Mouse (Mus musculus): Measurements from ENCODE around the gene Cabcoco1. TPM values are rescaled to one million over a fixed set of nuclear protein-coding genes. Genes with fewer than 3 reads are reported as not detected.

Cabcoco1 gene
- polyA plus RNA-seq (2015; fragmentation: Nextera tagmentation; extraction: Ambion mirVana) = 0.40 and 0.51 TPM in 2 replicates

DNA sequence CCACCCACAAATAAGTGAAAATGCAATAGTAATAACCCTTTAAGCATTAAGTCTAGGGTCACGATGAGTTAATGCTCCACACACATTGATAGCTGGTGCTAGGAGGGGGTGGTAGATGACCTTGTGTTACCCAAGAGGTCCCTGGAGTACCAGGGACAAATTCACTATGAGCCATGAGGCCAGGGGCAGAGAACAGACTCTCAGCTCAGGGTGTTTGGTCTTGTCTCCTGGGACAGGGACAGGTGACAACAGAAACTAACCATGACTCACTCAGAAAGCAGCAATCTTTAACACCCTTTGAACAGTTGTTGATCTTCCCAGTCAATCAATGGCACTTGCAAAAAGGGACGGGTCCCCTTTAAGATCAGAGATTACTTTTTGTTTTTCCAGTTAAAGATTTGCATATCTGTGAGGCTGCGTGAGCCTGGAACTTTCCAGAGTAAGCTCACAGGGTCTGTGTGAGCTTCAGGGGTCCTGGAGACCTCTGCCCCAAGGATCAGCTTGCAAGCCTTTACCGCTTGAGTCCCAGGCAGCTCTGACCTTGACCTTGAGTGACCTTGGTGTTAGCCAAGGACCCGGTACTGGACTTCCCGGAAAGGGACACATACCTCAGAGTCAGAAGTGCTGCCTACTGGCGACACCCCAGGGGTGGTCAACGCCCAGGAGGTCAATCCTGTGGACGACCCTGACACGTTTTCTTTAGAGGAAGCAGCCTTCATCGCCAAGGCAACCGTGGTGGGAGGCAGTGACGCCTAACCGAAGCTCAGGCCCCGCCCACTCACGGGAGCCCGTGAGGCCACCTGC lies at the start of gene Cabcoco1:
Gene Cabcoco1 (minus strand): TSS at position 758 of the 804 bp plus-strand sequence.
- Histone ChIP-seq H3K9ac (replicated peaks) (no peak within 1 kb of the TSS), H3K36me3 (no peaks in the 10 kb centered on the region), H3K4me2 (replicated peaks) (peak within 1 kb of the TSS; percentile 33), H3K27me3 (no peaks in the 10 kb centered on the region), H3K9me3 (0 out of 2 replicates have a peak, but pooled peaks cover 2% of the 10 kb centered on the region), H3K4me3 (replicated peaks) (peak within 1 kb of the TSS; percentile 12), H3K27ac (0 out of 2 replicates have a peak within 1 kb of the TSS, but pooled peaks have one; percentile 22), H3K4me1 (replicated peaks) (peaks cover 20% of the 10 kb centered on the region)
- WGBS = 9% methylated on average over 17 of the region's 17 CpGs
- ATAC-seq = peak; percentile 47

DNA sequence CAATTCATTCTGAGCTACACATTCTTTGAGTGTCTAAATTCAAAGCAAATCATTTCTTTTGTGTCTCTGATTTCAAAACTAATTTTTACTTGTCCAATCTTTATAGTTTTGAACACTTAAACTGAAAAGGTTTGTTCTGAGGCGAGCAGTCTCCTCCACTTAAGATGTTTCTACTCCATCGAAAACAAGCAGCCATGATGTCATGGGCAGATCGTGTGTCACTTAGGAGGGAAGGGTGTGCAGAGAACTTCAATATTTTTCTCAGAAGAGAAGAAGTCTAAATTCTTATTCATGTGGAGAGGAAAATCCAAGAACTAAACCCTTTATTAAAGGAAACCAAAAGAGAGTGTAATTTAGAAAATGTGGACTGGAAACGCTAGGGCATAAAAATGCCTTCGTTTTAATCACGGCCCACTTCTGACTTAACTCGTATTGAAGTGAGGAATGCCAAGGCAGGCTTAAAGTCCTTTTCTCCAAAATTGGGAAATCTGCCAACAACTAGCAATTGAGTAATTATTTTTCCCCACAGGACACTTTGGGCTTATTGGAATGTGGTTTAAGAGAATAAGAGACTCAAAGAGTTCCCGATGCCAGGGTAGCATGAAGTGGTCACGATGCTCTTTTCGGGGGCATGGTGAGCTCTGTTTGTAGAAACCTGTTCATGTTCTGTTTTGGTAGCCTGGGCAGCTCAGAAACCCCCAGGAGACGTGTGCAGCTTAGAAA lies 48.0 kb upstream of the Cabcoco1 start:
- Histone ChIP-seq H3K4me2 (replicated peaks) (no peak overlapping the region), H3K4me1 (replicated peaks) (0 out of 2 replicates have a peak, but pooled peaks cover 2% of the 10 kb centered on the region), H3K27me3 (no peaks in the 10 kb centered on the region), H3K9me3 (no peaks in the 10 kb centered on the region), H3K27ac (no peak overlapping the region), H3K4me3 (replicated peaks) (no peak overlapping the region), H3K9ac (replicated peaks) (no peak overlapping the region), H3K36me3 (no peaks in the 10 kb centered on the region)
- no peak for ATAC-seq
- 75% methylated on average over 11 of the region's 11 CpGs for WGBS

DNA sequence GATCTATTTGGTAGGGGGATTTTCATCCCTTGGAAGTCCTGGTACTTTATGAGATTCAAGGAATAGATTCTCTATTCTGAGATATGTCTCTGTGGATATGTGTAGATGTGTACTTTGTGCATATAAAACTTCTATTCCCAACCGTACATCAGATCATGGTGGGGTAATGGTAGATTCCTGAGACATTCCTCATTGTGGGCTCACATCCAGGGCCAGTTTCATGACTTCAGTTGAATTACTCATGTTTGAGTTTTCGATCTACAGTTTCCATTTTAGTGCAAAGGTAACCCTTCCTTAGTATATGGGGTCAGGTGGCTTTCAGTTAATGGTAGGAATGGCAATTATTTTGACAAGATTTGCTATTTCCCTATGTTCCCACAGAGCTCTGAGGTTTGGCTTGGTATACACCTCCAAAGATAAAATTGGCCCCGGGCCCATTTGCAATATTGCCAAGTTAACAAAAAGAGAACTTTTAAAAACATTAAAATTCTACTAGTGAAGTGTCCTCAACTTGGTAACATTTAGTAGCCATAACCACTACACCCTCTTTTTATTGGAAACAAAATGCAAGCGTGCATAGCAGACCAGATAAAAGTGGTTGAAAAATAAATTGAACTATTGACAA lies 45.8 kb upstream of the Cabcoco1 start:
- no peak for ATAC-seq
- Histone ChIP-seq H3K27ac (no peak overlapping the region), H3K27me3 (no peaks in the 10 kb centered on the region), H3K9me3 (no peaks in the 10 kb centered on the region), H3K9ac (replicated peaks) (no peak overlapping the region), H3K36me3 (no peaks in the 10 kb centered on the region), H3K4me1 (replicated peaks) (0 out of 2 replicates have a peak, but pooled peaks cover 2% of the 10 kb centered on the region), H3K4me2 (replicated peaks) (no peak overlapping the region), H3K4me3 (replicated peaks) (no peak overlapping the region)
- WGBS = 90% methylated on average over 4 of the region's 4 CpGs

DNA sequence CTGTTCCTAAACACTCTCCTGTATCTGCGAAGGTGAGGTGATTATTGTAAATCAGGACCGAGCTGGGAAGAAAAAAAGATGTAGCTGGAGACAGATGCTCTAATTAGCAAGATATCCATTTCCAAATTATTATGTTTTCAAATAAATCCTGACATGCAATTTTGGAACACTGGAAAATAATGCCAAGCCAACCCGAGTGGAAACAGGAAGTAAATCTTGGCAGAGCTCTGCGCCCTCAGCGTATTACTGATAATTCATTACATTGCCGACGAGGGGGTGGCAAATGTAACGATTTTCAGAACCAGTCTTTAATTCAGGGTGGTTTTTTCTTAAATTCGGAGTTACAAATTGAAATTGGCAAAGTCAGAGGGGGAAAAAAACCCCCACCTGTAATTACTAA lies 35.6 kb upstream of the Cabcoco1 start:
- 90% methylated on average over 9 of the region's 9 CpGs for WGBS
- Histone ChIP-seq H3K4me2 (replicated peaks) (no peak overlapping the region), H3K27ac (no peak overlapping the region), H3K4me1 (replicated peaks) (no peaks in the 10 kb centered on the region), H3K9ac (replicated peaks) (no peak overlapping the region), H3K9me3 (0 out of 2 replicates have a peak, but pooled peaks cover 3% of the 10 kb centered on the region), H3K36me3 (no peaks in the 10 kb centered on the region), H3K27me3 (no peaks in the 10 kb centered on the region), H3K4me3 (replicated peaks) (no peak overlapping the region)
- no peak for ATAC-seq

DNA sequence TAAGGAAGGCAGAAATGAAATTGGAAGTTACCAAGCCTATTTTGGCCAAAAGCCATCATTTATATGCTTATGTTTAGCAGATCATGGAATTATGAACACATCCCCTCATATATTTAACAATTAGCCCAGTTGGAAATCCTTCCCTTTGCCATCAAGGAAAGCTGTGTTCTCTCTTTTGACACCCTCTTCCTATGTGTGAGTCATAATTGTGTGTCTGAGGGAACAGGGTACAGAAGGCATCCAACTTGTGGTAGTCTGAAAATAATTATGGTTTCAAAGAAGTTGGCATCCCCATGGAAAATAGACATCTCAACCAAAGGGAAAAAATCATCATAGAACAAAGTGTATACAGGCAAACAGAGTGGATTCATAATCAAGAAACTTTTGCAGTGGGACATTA lies 26.5 kb upstream of the Cabcoco1 start:
- Histone ChIP-seq H3K36me3 (no peaks in the 10 kb centered on the region), H3K9ac (replicated peaks) (no peak overlapping the region)

DNA sequence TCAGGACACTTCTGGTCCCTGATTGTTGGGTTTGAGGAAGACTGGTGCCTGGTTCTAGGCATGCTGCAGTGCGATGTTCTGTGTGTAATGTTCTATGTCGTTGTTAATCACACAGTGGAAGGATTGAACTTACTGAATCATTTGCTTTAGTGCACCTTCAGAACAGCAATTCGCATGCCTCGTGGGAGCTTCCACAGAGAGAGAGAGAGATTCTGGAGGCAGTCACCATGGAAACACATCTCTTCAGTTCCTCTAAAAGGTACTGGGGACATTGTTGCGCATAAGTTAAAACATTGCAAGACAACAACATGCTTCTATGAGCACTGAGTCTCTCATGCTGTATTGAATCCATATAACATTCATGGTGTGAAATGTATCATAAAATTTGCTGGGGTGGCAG lies 20.6 kb upstream of the Cabcoco1 start:
- no peak overlapping the region for H3K4me2 ChIP-seq (replicated peaks)
- ATAC-seq = no peak
- no peaks in the 10 kb centered on the region for H3K36me3 ChIP-seq
- WGBS = 63% methylated on average over 5 of the region's 5 CpGs
- H3K4me1 ChIP-seq (replicated peaks) = 0 out of 2 replicates have a peak, but pooled peaks cover 7% of the 10 kb centered on the region
- H3K4me3 ChIP-seq (replicated peaks) = no peak overlapping the region
- no peaks in the 10 kb centered on the region for H3K9me3 ChIP-seq
- H3K27me3 ChIP-seq = no peaks in the 10 kb centered on the region
- H3K9ac ChIP-seq (replicated peaks) = no peak overlapping the region
- no peak overlapping the region for H3K27ac ChIP-seq

More for the DNA sequence above, 26.5 kb upstream of the Cabcoco1 start:
- Histone ChIP-seq H3K4me1 (replicated peaks) (no peaks in the 10 kb centered on the region), H3K27ac (no peak overlapping the region), H3K27me3 (no peaks in the 10 kb centered on the region), H3K4me3 (replicated peaks) (no peak overlapping the region), H3K9me3 (no peaks in the 10 kb centered on the region), H3K4me2 (replicated peaks) (no peak overlapping the region)
- no peak for ATAC-seq

DNA sequence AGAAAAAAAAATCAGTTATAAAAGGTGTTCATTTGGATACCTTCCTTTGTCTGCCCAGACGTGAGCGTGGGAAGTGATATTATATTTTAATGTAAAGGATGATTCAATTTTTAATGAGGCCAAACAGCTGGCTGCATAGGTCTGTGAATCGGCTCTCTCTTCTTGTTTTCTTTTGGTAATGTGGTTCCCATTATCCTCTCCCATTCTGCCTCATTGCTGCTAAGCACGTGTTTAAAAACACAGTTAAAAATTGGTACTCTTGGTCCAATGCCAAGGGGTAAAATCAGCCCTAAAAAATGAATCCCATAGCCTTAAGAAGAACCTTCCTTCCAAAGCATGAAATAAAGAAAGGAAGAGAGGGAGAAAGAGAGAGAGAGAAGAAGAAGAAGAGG lies 17.1 kb upstream of the Cabcoco1 start:
- Histone ChIP-seq H3K9ac (replicated peaks) (no peak overlapping the region), H3K27ac (no peak overlapping the region), H3K4me3 (replicated peaks) (no peak overlapping the region), H3K4me1 (replicated peaks) (0 out of 2 replicates have a peak, but pooled peaks cover 7% of the 10 kb centered on the region), H3K9me3 (no peaks in the 10 kb centered on the region), H3K36me3 (no peaks in the 10 kb centered on the region), H3K4me2 (replicated peaks) (no peak overlapping the region), H3K27me3 (no peaks in the 10 kb centered on the region)
- WGBS = 50% methylated on average over 4 of the region's 4 CpGs
- ATAC-seq = no peak

DNA sequence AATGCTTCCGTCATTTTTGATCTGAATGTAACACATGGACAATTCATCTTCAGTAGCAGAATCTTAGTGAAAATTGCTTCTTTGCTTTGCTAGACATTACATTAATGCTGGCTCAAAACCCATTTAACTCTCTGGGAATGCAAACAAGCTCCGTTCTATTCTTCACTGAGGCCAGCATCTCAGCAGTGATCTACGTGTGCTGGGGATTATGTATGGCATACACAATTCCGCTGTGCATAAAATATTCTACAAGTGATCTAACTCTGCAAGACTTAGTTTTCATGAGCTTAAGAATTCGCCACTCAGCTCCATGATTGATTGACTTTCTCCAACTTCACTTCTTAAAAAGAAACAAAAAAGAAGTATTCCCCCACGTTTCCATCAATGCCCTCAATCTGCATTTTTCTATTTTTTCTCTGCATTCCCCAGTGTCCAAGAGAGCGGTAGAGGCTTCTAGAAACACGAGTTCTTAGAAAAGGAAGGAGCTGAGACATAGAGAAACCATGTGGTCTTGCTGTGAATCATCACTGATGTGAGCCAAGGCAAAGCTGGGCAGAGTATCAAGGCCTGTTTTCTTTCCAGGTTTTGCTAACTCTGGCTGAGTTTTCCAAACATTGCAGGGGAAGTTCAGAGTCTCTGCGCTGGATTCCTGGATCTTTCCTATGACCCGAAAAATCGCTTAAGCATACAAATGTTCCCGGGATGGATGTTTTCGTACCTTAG lies 16.6 kb upstream of the Cabcoco1 start:
- no peak overlapping the region for H3K9ac ChIP-seq (replicated peaks)
- WGBS = 66% methylated on average over 13 of the region's 13 CpGs
- no peak overlapping the region for H3K4me3 ChIP-seq (replicated peaks)
- no peaks in the 10 kb centered on the region for H3K36me3 ChIP-seq
- H3K4me1 ChIP-seq (replicated peaks) = 0 out of 2 replicates have a peak, but pooled peaks cover 7% of the 10 kb centered on the region
- no peak overlapping the region for H3K27ac ChIP-seq
- no peak overlapping the region for H3K4me2 ChIP-seq (replicated peaks)
- H3K9me3 ChIP-seq = no peaks in the 10 kb centered on the region
- ATAC-seq = no peak
- H3K27me3 ChIP-seq = no peaks in the 10 kb centered on the region

DNA sequence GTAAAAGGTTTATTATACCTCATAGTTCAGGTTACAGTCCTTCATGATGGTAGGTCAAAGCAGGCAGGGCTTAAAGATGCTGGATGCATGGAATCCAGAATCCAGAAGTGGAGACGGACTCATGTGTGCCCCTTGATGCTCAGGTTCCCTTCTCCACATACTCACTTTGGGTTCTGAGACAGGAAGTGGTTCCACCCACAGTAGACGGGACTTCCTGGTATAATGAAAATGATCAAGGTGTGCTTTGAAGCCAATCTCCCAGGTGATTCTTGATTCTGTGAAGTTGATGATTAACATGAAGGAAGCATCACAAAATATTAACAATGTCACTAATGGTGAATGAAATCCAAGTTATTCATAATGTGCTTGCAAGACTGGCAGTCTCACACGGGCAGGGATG lies 12.0 kb upstream of the Cabcoco1 start:
- 0 out of 2 replicates have a peak, but pooled peaks cover 7% of the 10 kb centered on the region for H3K4me1 ChIP-seq (replicated peaks)
- no peaks in the 10 kb centered on the region for H3K36me3 ChIP-seq
- H3K4me2 ChIP-seq (replicated peaks) = no peak overlapping the region
- no peak overlapping the region for H3K27ac ChIP-seq
- no peak overlapping the region for H3K4me3 ChIP-seq (replicated peaks)
- 93% methylated on average over 3 of the region's 3 CpGs for WGBS
- ATAC-seq = no peak
- H3K27me3 ChIP-seq = no peaks in the 10 kb centered on the region
- no peaks in the 10 kb centered on the region for H3K9me3 ChIP-seq
- no peak overlapping the region for H3K9ac ChIP-seq (replicated peaks)

DNA sequence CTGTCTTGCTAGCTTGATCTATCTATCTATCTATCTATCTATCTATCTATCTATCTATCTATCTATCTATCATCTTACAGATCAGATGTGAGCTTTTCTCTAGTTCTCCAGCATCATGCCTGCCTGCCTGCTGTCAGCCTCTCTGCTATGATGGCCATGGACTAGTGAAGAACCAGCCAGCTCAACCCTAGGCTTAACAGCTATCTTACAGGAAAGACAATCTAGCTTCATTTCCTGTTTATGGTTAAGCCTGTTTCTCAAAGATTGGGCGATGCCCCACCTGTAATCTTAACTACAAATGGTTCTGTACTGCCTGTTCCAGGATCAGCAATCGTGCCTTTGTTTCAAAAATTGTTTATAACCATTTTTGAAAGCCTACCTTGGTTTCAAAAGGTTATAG lies 10.9 kb upstream of the Cabcoco1 start:
- WGBS = 90% methylated on average over 2 of the region's 2 CpGs
- ATAC-seq = no peak
- Histone ChIP-seq H3K9me3 (no peaks in the 10 kb centered on the region), H3K4me3 (replicated peaks) (no peak overlapping the region), H3K9ac (replicated peaks) (no peak overlapping the region), H3K27ac (no peak overlapping the region), H3K36me3 (no peaks in the 10 kb centered on the region), H3K27me3 (no peaks in the 10 kb centered on the region), H3K4me1 (replicated peaks) (no peaks in the 10 kb centered on the region), H3K4me2 (replicated peaks) (no peak overlapping the region)

DNA sequence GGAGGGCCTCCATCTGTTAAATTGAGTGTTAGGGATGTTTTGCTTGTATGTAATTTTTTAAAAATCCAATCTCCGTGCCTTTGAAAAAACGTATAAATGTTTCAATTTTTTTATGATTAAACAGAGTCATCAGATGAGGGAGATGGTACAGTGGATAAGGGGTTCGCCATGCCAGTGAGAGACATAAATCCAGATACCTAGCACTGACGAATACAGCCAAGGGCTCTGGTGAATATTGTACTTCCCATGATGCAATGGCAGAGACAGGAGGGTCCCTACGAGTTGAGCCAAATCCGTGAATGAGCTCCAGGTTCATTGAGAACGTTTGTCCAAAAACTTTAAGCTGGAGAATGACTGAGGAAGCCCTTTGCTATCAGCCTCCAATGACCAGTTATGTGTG lies 9.6 kb upstream of the Cabcoco1 start:
- Histone ChIP-seq H3K27ac (no peak overlapping the region), H3K4me2 (replicated peaks) (no peak overlapping the region), H3K4me3 (replicated peaks) (no peak overlapping the region), H3K27me3 (no peaks in the 10 kb centered on the region), H3K36me3 (no peaks in the 10 kb centered on the region), H3K9me3 (no peaks in the 10 kb centered on the region; the same call in 1 of the 2 replicates), H3K4me1 (replicated peaks) (no peaks in the 10 kb centered on the region), H3K9ac (replicated peaks) (no peak overlapping the region)
- ATAC-seq = no peak
- WGBS = 87% methylated on average over 7 of the region's 7 CpGs
